Mouse (Mus musculus) left cerebral cortex, postnatal 36 days (tissue): ENCODE measurements around the gene Slc45a1. TPM values are rescaled to one million over a fixed set of nuclear protein-coding genes. Genes with fewer than 3 reads are reported as not detected.
A peak's percentile ranks its signal among the peaks of the same experiment; 100 is the strongest.
"Not testable (repeated sequence)": the region's sequence is repeated elsewhere in the genome, so short reads cannot be mapped to it uniquely, and the experiment has no call there.

ENCODE experiments used
- DNase-seq, 2 experiments: peaks; one replicate each; pipeline ENCODE4 v3.0.0; 2021 to 2022; ENCODE audit warnings: low spot score in 2 of 2, mixed read lengths in 1 of 2
- intact Hi-C: fragments of 180-260 bp; cut with DNase I; formaldehyde crosslinking; loops from one replicate; pipeline ENCODE4 v1.15.1; 2025
- total RNA-seq, 2 experiments: library from RNA; stranded (reverse); gene quantifications; 2 replicates each; pipeline ENCODE4 v1.2.3; 2021

Gene Slc45a1
- total RNA-seq, 2 experiments from 2014 or later = 43.0 to 53.0 TPM

- no peak for DNase-seq
- intact Hi-C loops = no loop called here
Observed at GRCm38 (mm10) chr4:150615251-150616028, 36.5 kb downstream of the Slc45a1 start.

GRCm38 (mm10) chr4:150613715-150614114 is 38.3 kb downstream of the Slc45a1 start:
- intact Hi-C loops = no loop called here

GRCm38 (mm10) chr4:150608670-150609069 is 43.3 kb downstream of the Slc45a1 start:
- intact Hi-C loops = no loop called here
- DNase-seq = no peak

More at GRCm38 (mm10) chr4:150613715-150614114, 38.3 kb downstream of the Slc45a1 start:
- no peak for DNase-seq

GRCm38 (mm10) chr4:150606449-150607161 is 45.4 kb downstream of the Slc45a1 start:
- no peak for DNase-seq
- intact Hi-C loops = no loop called here

- intact Hi-C loops = no loop called here
- no peak for DNase-seq
Observed at GRCm38 (mm10) chr4:150605804-150606203, 46.2 kb downstream of the Slc45a1 start.

- intact Hi-C loops = no loop called here
- DNase-seq = no peak
Observed at GRCm38 (mm10) chr4:150603366-150604061, 48.5 kb downstream of the Slc45a1 start.

GRCm38 (mm10) chr4:150601489-150601888 is 50.5 kb downstream of the Slc45a1 start:
- DNase-seq = no peak
- intact Hi-C loops = no loop called here

GRCm38 (mm10) chr4:150600503-150600902 is 51.5 kb downstream of the Slc45a1 start:
- intact Hi-C loops, DNase-seq: not testable (repeated sequence)

GRCm38 (mm10) chr4:150599119-150599992 is 52.6 kb downstream of the Slc45a1 start:
- no peak for DNase-seq

GRCm38 (mm10) chr4:150598686-150599085 is 53.3 kb downstream of the Slc45a1 start:
- no peak for DNase-seq
- intact Hi-C loops = loop anchor here (10.0 kb wide), 1 partner anchor 324 kb away; no protein-coding TSS in a partner anchor

More at GRCm38 (mm10) chr4:150599119-150599992, 52.6 kb downstream of the Slc45a1 start:
- intact Hi-C loops = loop anchor here (10.0 kb wide), 1 partner anchor 325 kb away; no protein-coding TSS in a partner anchor

- peak in 1 of 2 experiments; percentile 30 for DNase-seq
- intact Hi-C loops = loop anchor here (10.0 kb wide), 1 partner anchor 321 kb away; no protein-coding TSS in a partner anchor
Observed at GRCm38 (mm10) chr4:150595991-150596390, 56.0 kb downstream of the Slc45a1 start.

GRCm38 (mm10) chr4:150595071-150595470 is 56.9 kb downstream of the Slc45a1 start:
- intact Hi-C loops = loop anchor here (10.0 kb wide), 1 partner anchor 320 kb away; no protein-coding TSS in a partner anchor

GRCm38 (mm10) chr4:150594298-150594829 is 57.6 kb downstream of the Slc45a1 start:
- no peak for DNase-seq
- intact Hi-C loops = loop anchor here (10.0 kb wide), 1 partner anchor 320 kb away; no protein-coding TSS in a partner anchor

More at GRCm38 (mm10) chr4:150595071-150595470, 56.9 kb downstream of the Slc45a1 start:
- DNase-seq = no peak

- intact Hi-C loops = loop anchor here (10.0 kb wide), 1 partner anchor 319 kb away; no protein-coding TSS in a partner anchor
- no peak for DNase-seq
Observed at GRCm38 (mm10) chr4:150593473-150594217, 58.3 kb downstream of the Slc45a1 start.

- no peak for DNase-seq
- intact Hi-C loops = loop anchor here (10.0 kb wide), 1 partner anchor 317 kb away; no protein-coding TSS in a partner anchor
Observed at GRCm38 (mm10) chr4:150592087-150592486, 59.9 kb downstream of the Slc45a1 start.

GRCm38 (mm10) chr4:150591602-150592001 is 60.4 kb downstream of the Slc45a1 start:
- intact Hi-C loops = loop anchor here (10.0 kb wide), 1 partner anchor 317 kb away; no protein-coding TSS in a partner anchor
- no peak for DNase-seq

GRCm38 (mm10) chr4:150590621-150591282 is 61.2 kb downstream of the Slc45a1 start:
- DNase-seq = no peak
- intact Hi-C loops = loop anchor here (10.0 kb wide), 1 partner anchor 316 kb away; no protein-coding TSS in a partner anchor
